Mouse (Mus musculus) lung, postnatal 0 days (tissue): ENCODE results near the gene Nrp2.

ENCODE experiments used
- CTCF ChIP-seq: IDR thresholded peaks from 2 replicates; pipeline ENCODE4 v1.5.1; 2016; ENCODE audit warnings: antibody characterized with exemption, mild to moderate bottlenecking
- EP300 ChIP-seq: IDR thresholded peaks from 2 replicates; pipeline ENCODE4 v1.6.1; 2016; ENCODE audit warnings: antibody characterized with exemption, mild to moderate bottlenecking, control low read depth

GRCm38 (mm10) chr1:62860788-62861187 lies 157.7 kb downstream of the Nrp2 start:
- TF ChIP-seq CTCF (no peak), EP300 (no peak)
